8 mouse cellular contexts compared by ENCODE assay signal in the genomic region with DNA sequence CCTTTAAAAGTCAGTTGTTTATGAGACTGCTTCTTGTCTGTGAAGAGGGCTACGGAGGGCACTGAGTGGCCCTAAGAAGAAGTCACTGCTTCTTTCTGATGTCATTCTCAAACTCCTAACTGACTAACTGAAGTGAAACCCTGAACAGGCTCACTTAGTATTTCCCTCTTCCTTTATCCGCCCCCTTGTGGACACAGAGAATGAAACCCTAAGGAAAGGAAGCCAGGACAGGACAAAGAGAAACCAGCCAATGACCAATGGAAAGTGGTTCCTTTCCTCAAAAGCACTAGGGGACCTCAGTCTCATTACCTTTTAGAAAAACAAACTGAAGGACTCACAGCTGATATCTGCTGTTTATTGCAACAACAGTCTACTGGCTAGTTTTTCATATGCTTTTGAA. TPM values are rescaled to one million over a fixed set of nuclear protein-coding genes. Genes with fewer than 3 reads are reported as not detected.
DNase-seq lines count a peak whose midpoint lies in the region; ATAC-seq and TF ChIP-seq lines count a peak whose summit lies in the region.

No protein-coding gene starts in this region.

- peaks cover 4% of the 10 kb centered on the region; the same call in 1 of the 2 replicates for H3K4me1 ChIP-seq in forebrain, embryonic 14.5 days (ENCODE audit: control insufficient read depth, insufficient read depth, low read length)
- H3K4me1 ChIP-seq in forebrain, embryonic 15.5 days, result peaks cover 21% of the 10 kb centered on the region
- H3K4me1 ChIP-seq in midbrain, embryonic 14.5 days (ENCODE audit: control insufficient read depth, insufficient read depth, low read length), result no peaks in the 10 kb centered on the region
- peaks cover 2% of the 10 kb centered on the region; the same call in 1 of the 2 replicates for H3K4me1 ChIP-seq in midbrain, embryonic 16.5 days (ENCODE audit: control insufficient read depth, insufficient read depth, low read length)
- H3K4me1 ChIP-seq in lung, adult 2 months (ENCODE audit: control insufficient read depth, insufficient read depth, low read length), result peaks cover 5% of the 10 kb centered on the region

- TF ChIP-seq CTCF in lung, adult 2 months (IDR thresholded peaks at IDR 0.05; ENCODE audit: insufficient read depth, low read length), result peak; percentile 11; the same call in 1 of the 2 replicates

- peak; percentile 72 for DNase-seq in forebrain, embryonic 14.5 days (ENCODE audit: low spot score)
- DNase-seq in midbrain, embryonic 14.5 days, result peak; percentile 79
- DNase-seq in adipocyte (ENCODE audit: low spot score), result peak; percentile 83
- peak; percentile 56 for DNase-seq in heart, postnatal 4 days
- no peak for DNase-seq in lung, adult 2 months
- DNase-seq in testis, postnatal 10 days (ENCODE audit: low spot score), result no peak

- no peak overlapping the region for H3K4me3 ChIP-seq in forebrain, embryonic 14.5 days (ENCODE audit: low read depth, low read length)
- H3K4me3 ChIP-seq in forebrain, embryonic 15.5 days, result no peak overlapping the region
- H3K4me3 ChIP-seq in midbrain, embryonic 14.5 days (replicated peaks; ENCODE audit: low read depth, low read length), result no peak overlapping the region
- H3K4me3 ChIP-seq in midbrain, embryonic 16.5 days (ENCODE audit: low read depth, low read length), result no peak overlapping the region
- no peak overlapping the region for H3K4me3 ChIP-seq in lung, adult 2 months (replicated peaks; ENCODE audit: extremely low read depth, low read depth, low read length)

- H3K36me3 ChIP-seq in forebrain, embryonic 14.5 days (ENCODE audit: control insufficient read depth, insufficient read depth, low read length), result 0 out of 2 replicates have a peak, but pooled peaks cover 7% of the 10 kb centered on the region
- 0 out of 2 replicates have a peak, but pooled peaks cover 6% of the 10 kb centered on the region for H3K36me3 ChIP-seq in forebrain, embryonic 15.5 days
- peaks cover 11% of the 10 kb centered on the region for H3K36me3 ChIP-seq in midbrain, embryonic 14.5 days (ENCODE audit: control insufficient read depth, insufficient read depth, low read length)
- no peaks in the 10 kb centered on the region for H3K36me3 ChIP-seq in midbrain, embryonic 16.5 days (ENCODE audit: control insufficient read depth, insufficient read depth, low read length)

- no peak overlapping the region for H3K9ac ChIP-seq in forebrain, embryonic 14.5 days (ENCODE audit: low read length)
- no peak overlapping the region for H3K9ac ChIP-seq in forebrain, embryonic 15.5 days (replicated peaks)
- no peak overlapping the region for H3K9ac ChIP-seq in midbrain, embryonic 14.5 days (replicated peaks; ENCODE audit: low read length)
- H3K9ac ChIP-seq in midbrain, embryonic 16.5 days (ENCODE audit: low read depth, low read length), result no peak overlapping the region

- H3K27ac ChIP-seq in forebrain, embryonic 14.5 days (ENCODE audit: low read depth, low read length), result no peak overlapping the region
- H3K27ac ChIP-seq in forebrain, embryonic 15.5 days (replicated peaks), result no peak overlapping the region
- no peak overlapping the region for H3K27ac ChIP-seq in midbrain, embryonic 14.5 days (replicated peaks; ENCODE audit: low read depth, low read length)
- no peak overlapping the region for H3K27ac ChIP-seq in midbrain, embryonic 16.5 days (ENCODE audit: low read length)

- peak; percentile 52 for ATAC-seq in forebrain, embryonic 14.5 days
- ATAC-seq in forebrain, embryonic 15.5 days (replicated peaks), result no peak
- no peak for ATAC-seq in midbrain, embryonic 14.5 days (ENCODE audit: low FRiP score, low TSS enrichment)
- no peak for ATAC-seq in midbrain, embryonic 16.5 days

- no peak for TF ChIP-seq POLR2A in lung, adult 2 months (IDR thresholded peaks at IDR 0.05; ENCODE audit: borderline replicate concordance, extremely low read depth, low read depth, low read length)

- H3K4me2 ChIP-seq in forebrain, embryonic 14.5 days (ENCODE audit: low read length), result no peak overlapping the region
- H3K4me2 ChIP-seq in forebrain, embryonic 15.5 days (replicated peaks), result no peak overlapping the region
- no peak overlapping the region for H3K4me2 ChIP-seq in midbrain, embryonic 14.5 days (ENCODE audit: low read length)
- no peak overlapping the region for H3K4me2 ChIP-seq in midbrain, embryonic 16.5 days (ENCODE audit: low read length)

- H3K9me3 ChIP-seq in forebrain, embryonic 14.5 days (replicated peaks; ENCODE audit: control insufficient read depth, low read length), result no peaks in the 10 kb centered on the region
- no peaks in the 10 kb centered on the region for H3K9me3 ChIP-seq in forebrain, embryonic 15.5 days
- H3K9me3 ChIP-seq in midbrain, embryonic 14.5 days (ENCODE audit: control insufficient read depth, low read length), result no peaks in the 10 kb centered on the region
- H3K9me3 ChIP-seq in midbrain, embryonic 16.5 days (replicated peaks; ENCODE audit: control insufficient read depth, low read length, poor library complexity, severe bottlenecking), result no peaks in the 10 kb centered on the region

- no peaks in the 10 kb centered on the region for H3K27me3 ChIP-seq in forebrain, embryonic 14.5 days (replicated peaks; ENCODE audit: control insufficient read depth, insufficient read depth, low read length)
- no peaks in the 10 kb centered on the region for H3K27me3 ChIP-seq in forebrain, embryonic 15.5 days
- H3K27me3 ChIP-seq in midbrain, embryonic 14.5 days (ENCODE audit: control insufficient read depth, insufficient read depth, low read length), result no peaks in the 10 kb centered on the region
- no peaks in the 10 kb centered on the region for H3K27me3 ChIP-seq in midbrain, embryonic 16.5 days (ENCODE audit: control insufficient read depth, insufficient read depth, low read depth, low read length)

- WGBS in forebrain, embryonic 14.5 days, result 42% methylated on average over 2 of the region's 2 CpGs
- 44% methylated on average over 2 of the region's 2 CpGs for WGBS in forebrain, embryonic 15.5 days
- 49% methylated on average over 2 of the region's 2 CpGs for WGBS in midbrain, embryonic 14.5 days
- WGBS in midbrain, embryonic 16.5 days, result 48% methylated on average over 2 of the region's 2 CpGs
- 26% methylated on average over 2 of the region's 2 CpGs for WGBS in lung, adult 2 months

RNA-seq across cellular contexts. Expression of gene Xpo4, which starts 45.7 kb away (rescaled TPM):
- polyA plus RNA-seq in forebrain, embryonic 14.5 days (2014; fragmentation: Nextera tagmentation; extraction: Ambion mirVana), result 13.7 and 16.1 TPM in 2 replicates
- 14.9 and 15.7 TPM in 2 replicates for polyA plus RNA-seq in forebrain, embryonic 15.5 days (2015; fragmentation: Nextera tagmentation; extraction: Ambion mirVana)
- polyA plus RNA-seq in midbrain, embryonic 14.5 days (2014; fragmentation: Nextera tagmentation; extraction: Ambion mirVana), result 13.5 and 18.7 TPM in 2 replicates
- 10.5 and 12.2 TPM in 2 replicates for polyA plus RNA-seq in midbrain, embryonic 16.5 days (2015; fragmentation: Nextera tagmentation; extraction: Ambion mirVana)
- 10 to 100 TPM; 19.9 to 21.9 TPM for total RNA-seq in heart, postnatal 4 days (2021)
- polyA plus RNA-seq in lung, adult 2 months (2012; rRNA removed), result 2.3 and 3.8 TPM in 2 replicates

RNA-seq across cellular contexts. Expression of gene Eef1akmt1, which starts 48.1 kb away (rescaled TPM):
- 116 and 132 TPM in 2 replicates for polyA plus RNA-seq in forebrain, embryonic 14.5 days (2014; fragmentation: Nextera tagmentation; extraction: Ambion mirVana)
- polyA plus RNA-seq in forebrain, embryonic 15.5 days (2015; fragmentation: Nextera tagmentation; extraction: Ambion mirVana), result 87.1 and 103 TPM in 2 replicates
- polyA plus RNA-seq in midbrain, embryonic 14.5 days (2014; fragmentation: Nextera tagmentation; extraction: Ambion mirVana), result 101 and 104 TPM in 2 replicates
- polyA plus RNA-seq in midbrain, embryonic 16.5 days (2015; fragmentation: Nextera tagmentation; extraction: Ambion mirVana), result 87.3 and 89.3 TPM in 2 replicates
- total RNA-seq in heart, postnatal 4 days (2021), result 10 to 100 TPM; 29.3 to 30.7 TPM
- 9.3 and 18.2 TPM in 2 replicates for polyA plus RNA-seq in lung, adult 2 months (2012; rRNA removed)

Comparison
In these comparisons a context has a peak if more than half of its experiments do, and no peak if none do; other contexts are left out.
1. DNase-seq: peak in forebrain, embryonic 14.5 days (single experiment), midbrain, embryonic 14.5 days (single experiment), adipocyte (single experiment) and heart, postnatal 4 days (single experiment); none in lung, adult 2 months (single experiment) and testis, postnatal 10 days (single experiment).